Mouse (Mus musculus) skeletal muscle tissue, adult 2 months (tissue): ENCODE results near the gene Pced1b.
"Not testable (repeated sequence)": the region's sequence is repeated elsewhere in the genome, so short reads cannot be mapped to it uniquely, and the experiment has no call there.

Source experiments
- DNase-seq: peaks from one replicate; pipeline ENCODE4 v3.0.0-alpha.2; 2012; ENCODE audit warnings: low read depth, low spot score

The Pced1b gene

DNA sequence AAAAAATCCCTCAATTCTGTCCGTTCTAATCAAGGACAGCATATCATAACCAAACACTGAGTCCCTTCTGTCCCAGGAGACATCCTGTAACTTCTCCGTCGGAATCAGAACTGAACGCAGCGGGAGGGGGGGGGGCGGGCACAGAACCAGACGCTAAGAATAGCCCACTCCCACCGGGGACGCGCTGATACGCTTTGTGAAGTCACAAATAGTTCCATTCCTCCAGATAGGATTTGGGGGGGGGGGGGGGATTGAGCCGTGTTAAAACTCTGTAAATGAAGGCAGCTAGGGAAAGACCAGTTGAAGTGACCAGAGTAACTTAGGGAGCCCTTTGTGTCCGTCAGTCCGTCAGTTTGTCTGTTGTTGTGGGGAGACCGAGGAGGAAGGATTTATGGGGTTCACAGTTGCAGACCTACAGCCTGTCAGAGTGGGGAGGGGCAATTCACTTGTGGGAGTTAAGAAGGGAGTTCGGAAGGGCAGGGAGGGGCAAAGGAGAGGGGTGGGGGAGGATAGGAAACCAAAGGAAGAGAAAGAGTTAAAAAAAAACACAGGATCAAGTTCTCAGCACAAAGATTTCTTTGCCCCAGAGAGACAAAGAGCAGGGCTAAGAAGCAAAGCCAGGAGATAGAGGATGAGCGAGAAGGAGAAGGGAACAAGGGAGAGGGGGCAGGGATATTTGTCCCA is 91.6 kb downstream of the Pced1b start:
- no peak for DNase-seq

DNA sequence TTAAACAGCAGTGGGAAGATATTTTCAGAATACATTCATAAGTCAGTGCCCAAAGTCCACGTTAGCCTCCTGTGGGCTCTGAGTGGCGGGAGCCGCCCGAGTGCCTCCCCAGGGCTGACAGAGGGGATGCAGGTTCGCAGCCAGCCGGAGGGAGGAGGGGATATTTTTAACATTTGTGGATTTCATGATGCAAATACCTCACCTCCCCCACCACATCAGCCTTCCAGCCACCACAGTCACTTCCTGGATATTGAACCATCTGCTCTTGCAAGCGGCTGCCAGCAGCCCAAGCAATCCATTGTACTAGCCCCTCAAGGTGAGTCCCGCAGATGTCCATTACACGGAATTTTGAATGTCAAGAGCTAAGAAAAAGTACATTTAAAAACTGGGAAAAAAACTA is 95.4 kb downstream of the Pced1b start:
- DNase-seq = no peak

DNA sequence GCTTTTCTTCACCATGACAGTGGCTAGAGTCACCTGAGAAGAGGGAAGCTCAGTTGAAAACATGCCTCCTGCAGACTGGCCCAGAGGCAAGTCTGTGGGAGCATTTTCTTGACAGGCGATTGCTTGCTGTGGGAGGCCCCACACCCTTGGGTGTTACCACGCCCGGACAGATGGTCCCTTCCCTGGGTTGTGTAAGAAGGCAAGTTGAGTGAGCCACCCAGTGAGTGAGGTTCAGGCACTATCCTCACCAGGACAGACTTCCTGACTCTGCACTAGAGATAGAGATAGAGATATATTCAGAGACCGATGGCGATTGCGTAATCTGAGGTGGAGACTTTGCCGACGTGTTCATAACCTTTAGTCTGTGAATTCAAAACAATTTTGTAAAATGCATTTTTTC is 96.0 kb downstream of the Pced1b start:
- DNase-seq = no peak

- DNase-seq = no peak
These were observed 97.0 kb downstream of the Pced1b start for GRCm38 (mm10) chr15:97343921-97344320.

DNA sequence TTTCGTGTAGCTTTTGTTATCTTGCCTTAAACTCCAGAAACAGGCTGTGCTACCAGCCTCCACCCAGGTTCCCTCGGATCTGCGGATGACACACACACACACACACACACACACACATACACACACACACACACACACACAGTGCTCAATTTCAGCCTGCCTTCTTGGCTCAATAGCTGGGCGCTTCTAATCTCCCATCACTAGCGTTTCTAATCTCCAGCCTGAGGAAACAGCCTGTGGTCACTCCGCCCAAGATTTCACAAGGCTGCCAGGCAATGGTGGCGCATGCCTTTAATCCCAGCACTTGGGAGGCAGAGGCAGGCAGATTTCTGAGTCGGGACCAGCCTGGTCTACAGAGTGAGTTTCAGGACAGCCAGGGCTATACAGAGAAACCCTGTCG is 98.2 kb downstream of the Pced1b start:
- no peak for DNase-seq

DNA sequence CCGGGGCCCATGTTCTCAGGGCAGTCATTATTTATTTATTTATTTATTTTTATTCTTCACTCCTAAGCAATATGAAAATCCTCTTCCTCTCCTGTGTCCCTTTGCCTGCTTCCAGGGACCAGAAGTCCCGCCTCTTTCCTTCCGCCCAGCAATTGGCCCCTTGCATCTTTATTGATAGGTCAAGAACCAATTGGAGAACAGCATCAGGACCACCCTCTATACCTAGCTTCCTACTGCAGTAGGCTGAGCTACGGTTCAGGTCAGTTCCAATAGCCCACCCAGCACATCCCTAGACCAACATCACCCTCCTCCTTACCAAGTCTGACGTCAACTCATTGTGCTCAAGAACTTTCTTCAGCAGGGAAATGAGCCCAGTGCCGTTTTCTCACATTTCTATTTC is 99.0 kb downstream of the Pced1b start:
- DNase-seq = no peak

GRCm38 (mm10) chr15:97346413-97346812 is 99.5 kb downstream of the Pced1b start:
- no peak for DNase-seq

DNA sequence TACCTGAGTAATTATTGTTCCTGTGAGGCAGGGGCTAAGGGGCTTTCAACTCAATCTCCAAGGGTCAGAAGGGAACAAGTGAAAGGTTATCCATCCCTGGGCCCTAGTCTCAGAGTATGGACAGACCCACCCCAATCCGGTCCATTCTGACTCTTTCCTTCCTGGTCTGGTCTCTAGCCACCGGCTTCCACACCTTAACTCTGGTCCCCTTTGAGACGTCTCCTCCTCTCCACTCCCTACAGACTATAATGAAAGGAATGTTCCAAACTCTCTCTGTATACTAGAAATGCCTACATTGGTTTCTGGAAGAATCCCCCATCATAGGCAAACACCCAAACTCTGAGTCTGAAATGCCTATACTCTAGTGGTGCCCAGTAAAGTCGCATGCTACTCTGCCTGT is 100.0 kb downstream of the Pced1b start:
- DNase-seq = no peak

DNA sequence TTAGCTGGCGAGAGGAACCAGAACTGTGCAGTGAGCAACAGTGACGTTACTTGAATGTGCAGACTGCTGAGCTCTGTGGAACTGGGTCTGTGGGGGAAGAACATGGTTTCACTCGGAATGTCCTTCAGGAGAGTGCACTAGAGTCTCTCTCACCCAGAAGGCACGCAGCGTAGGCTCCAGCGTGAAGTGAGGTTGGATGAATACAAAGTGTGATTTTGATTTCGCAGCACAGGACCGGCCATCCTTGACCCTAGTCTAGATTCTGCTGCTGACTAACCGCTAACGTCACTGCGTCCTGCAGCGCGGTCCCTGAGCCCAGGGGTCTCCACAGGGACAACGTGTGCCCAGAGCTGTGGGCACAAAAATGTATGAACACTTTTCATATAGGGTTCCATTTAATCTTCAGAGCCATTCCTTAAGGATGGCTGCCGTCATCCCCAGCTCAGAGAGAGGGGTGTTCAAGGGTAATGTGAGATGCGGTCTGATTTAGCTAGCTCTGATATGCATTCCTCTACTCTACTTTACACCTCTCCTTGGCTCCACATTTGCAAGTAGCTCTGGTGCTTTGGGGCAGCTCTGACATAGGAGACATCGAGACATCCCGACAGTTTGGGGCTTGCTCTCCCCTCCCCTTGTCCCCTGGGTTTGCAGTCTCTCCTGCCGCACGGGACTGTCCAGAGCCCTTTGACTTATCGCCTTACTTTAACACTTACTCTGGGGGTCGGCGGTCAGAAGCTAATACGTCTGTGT is 101.8 kb downstream of the Pced1b start:
- no peak for DNase-seq

- no peak for DNase-seq
These were observed 103.6 kb downstream of the Pced1b start for GRCm38 (mm10) chr15:97350528-97350927.

GRCm38 (mm10) chr15:97351016-97351415 is 104.1 kb downstream of the Pced1b start:
- DNase-seq = peak; percentile 72

DNA sequence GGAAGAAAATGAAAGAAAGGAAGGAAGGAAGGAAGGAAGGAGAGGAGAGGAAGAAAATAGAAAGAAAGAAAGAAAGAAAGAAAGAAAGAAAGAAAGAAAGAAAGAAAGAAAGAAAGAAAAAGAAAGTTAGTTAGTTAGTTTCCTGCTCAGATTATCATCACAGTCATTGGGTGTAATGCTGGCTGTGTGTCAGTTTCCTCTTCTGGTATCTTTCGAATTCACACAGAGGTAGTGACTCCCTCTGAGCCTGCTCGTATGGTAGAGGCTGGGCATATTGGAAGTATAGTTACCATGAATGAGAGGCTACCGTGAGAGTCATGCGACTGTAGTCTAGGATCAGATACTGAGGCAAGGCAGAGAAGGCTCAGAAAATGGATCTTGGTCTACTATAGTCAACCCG is 104.8 kb downstream of the Pced1b start:
- no peak for DNase-seq

GRCm38 (mm10) chr15:97355676-97356303 is 108.9 kb downstream of the Pced1b start:
- DNase-seq = no peak

- no peak for DNase-seq
These were observed 110.1 kb downstream of the Pced1b start for GRCm38 (mm10) chr15:97357016-97357415.

DNA sequence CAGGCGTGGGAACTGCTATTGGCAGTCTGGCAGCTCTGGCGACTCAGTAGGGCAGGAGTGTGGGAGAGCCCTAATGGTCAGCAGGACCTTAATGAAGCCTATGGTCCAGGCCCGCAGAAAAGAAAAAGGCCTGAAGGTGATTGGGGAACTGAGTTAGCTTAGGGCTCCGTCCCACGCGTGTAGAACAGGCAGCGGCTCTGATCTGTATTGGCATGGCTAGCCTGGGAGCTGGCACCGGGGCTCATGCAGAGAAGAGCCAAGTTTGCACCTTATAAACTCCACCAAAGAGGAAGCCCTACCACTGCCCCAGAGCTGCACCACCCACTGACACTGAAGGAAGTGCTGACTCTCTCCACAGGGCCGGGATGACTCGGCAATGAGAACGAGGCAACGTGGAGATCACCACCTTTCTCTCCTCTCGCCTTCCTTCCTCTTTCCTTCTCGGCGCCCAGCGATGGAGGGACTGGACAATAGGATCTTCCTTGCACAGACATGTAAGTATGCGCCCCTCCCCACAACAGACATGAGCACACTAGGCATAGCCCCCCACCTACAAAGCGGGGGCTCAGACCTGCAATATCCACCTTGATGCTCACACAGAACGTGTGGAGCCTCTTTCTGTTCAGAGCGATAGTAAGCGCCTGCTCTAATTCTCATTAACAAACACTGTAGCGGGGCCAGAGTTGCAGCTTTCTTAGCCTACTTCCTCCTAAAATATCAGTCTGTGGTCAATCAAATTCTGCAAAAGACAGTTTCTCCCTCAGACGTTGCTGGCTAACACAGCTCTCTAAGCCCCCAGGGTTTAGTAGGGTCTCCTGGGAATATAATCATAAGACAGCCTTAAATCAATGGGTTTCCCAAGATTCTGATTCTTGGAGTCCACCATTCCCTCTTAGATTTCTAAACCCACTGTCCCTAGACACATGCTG is 114.2 kb downstream of the Pced1b start:
- no peak for DNase-seq

DNA sequence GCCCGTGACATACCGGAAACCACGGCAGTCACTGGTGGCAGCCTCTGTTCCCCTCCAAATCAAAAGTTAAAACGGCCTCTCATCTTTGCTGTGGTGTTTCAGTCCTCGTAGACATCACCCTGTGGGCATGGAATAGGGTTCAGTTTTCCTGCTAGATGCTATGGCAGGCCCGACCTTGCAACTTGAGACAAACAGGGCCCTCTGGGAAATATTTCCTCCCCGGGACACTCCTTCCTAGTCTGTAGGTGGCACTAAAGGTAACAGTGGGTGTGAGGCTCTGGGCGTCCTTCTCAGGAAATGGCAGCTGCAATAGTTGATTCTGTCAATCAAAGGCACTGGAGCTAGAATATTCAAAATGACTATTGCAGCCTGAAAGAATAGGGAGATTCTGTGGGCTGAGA is 114.9 kb downstream of the Pced1b start:
- DNase-seq = no peak

- DNase-seq = not testable (repeated sequence)
These were observed 117.4 kb downstream of the Pced1b start for GRCm38 (mm10) chr15:97364271-97364670.

DNA sequence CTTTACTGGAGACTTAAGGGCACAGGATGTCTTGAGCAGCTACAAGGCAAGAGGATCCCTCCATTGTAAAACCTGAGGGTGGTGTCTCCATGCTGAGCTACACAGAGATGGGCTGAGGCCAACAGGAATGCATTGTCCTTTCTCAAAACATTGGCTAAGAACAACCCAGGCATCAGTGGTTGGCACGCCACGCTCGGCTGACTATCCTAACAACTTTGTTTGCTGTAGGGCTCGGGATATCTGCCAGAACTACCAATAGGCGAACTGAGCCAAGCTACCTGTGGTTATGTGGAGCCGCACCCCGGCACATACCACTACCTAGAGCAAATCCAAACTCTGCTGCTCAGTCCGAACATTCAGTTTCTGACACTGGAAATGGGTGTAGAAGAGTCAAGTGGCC is 118.1 kb downstream of the Pced1b start:
- DNase-seq = no peak

GRCm38 (mm10) chr15:97368035-97368608 is 121.2 kb downstream of the Pced1b start:
- no peak for DNase-seq

DNA sequence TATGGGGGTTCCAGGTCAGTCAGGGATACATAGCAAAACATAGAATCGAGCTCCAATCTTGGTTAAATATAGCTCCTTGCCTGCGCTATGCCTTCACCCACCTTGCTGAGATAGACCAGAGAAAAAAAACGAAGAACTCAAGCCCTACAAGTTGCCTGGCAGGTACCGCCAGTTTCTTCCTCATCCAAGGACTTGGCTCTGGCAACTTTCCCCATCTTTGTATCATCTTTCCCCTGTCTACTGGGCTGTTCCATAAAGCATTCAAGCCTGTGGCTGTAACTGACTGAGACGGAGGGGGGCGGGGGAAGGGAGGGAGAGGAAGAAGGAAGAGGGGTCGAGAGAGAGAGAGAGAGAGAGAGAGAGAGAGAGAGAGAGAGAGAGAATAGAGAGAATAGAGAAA is 121.7 kb downstream of the Pced1b start:
- no peak for DNase-seq

GRCm38 (mm10) chr15:97369144-97369543 is 122.2 kb downstream of the Pced1b start:
- no peak for DNase-seq
